Mouse (Mus musculus): ENCODE data around the gene D130043K22Rik. TPM values are rescaled to one million over a fixed set of nuclear protein-coding genes. Genes with fewer than 3 reads are reported as not detected.
"Not testable (repeated sequence)": the region's sequence is repeated elsewhere in the genome, so short reads cannot be mapped to it uniquely, and the experiment has no call there.

D130043K22Rik gene
- polyA plus RNA-seq, 1 experiment from 2014 or later, result 8.2 TPM

DNA sequence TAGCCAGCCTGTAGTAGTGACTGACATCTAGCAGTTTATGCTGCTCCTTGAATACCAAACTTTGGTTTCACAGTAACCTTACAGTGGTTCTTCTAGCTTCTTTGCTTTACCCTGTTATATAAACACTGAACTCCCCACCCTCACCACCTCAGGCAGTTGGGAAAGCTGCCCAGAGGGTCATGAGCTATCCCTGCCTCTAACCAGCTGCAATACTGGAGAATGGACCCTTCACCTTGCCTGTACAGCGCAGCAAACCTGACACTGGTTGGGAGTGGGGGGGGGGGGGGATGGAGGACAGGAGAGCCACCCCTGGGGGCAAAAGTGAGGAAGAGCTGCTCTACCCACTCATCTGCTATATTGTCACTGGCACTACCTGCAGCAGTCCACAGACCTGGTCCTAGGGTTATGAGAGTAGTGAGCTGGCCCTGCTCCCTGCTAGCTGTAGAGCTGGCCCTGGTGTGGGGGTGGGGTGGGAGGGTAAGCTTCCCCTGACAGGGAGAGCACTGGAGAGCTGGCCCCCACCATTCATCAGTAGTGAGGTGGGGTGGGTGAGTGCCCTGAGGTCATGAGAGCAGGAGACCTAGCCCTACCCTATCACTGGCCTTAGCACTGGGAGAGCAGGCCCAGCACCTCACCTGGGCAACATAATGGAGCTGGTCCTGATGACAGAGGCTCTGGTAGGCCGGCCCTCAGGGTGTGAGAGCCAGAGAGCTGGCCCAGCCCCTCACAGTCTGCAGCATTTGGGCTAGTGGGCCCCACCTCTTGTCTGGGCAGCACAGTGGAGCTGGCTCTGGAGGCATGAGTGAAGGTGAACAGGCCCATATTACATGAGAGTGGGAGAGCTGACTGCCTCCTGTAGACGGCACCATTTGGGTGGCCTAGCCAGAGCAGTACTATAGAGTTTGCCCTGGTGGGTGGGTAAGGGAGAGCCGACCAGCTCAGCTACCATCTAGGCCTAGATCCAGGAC is 28.5 kb upstream of the D130043K22Rik start:
- no peaks in the 10 kb centered on the region for H3K9me3 ChIP-seq
- no peaks in the 10 kb centered on the region for H3K27me3 ChIP-seq
- peak; percentile 77 for ATAC-seq (ENCODE audit: low FRiP score, low read depth)
- 68% methylated on average over 4 of the region's 4 CpGs for WGBS
- H3K36me3 ChIP-seq, result peaks cover 32% of the 10 kb centered on the region
- H3K9ac ChIP-seq, result no peak overlapping the region
- H3K4me1 ChIP-seq (replicated peaks), result no peaks in the 10 kb centered on the region
- H3K4me3 ChIP-seq, result no peak overlapping the region
- H3K4me2 ChIP-seq, result no peak overlapping the region
- H3K27ac ChIP-seq (replicated peaks), result no peak overlapping the region

DNA sequence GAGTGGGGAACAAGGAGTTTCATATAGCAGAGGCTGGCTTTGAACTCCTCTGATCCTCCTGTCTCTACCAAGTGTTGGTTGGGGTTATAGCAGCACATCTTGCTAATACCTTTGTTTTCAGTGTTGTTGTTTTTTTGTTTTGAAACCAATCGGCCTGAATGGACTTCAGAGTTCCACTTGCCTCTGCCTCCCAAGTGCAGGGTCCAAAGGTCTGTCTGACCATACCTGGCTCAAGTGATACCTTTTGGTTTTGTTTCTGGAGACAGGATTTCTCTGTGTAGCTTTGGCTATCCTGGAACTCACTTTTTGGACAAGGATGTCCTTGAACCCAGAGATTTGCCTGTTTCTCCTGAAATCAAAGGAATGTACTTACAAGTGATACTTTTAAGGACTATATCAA is 25.0 kb upstream of the D130043K22Rik start:
- Histone ChIP-seq H3K4me3 (no peak overlapping the region), H3K4me1 (replicated peaks) (no peaks in the 10 kb centered on the region), H3K9me3 (no peaks in the 10 kb centered on the region), H3K9ac (no peak overlapping the region), H3K4me2 (no peak overlapping the region), H3K36me3 (peaks cover 5% of the 10 kb centered on the region), H3K27me3 (no peaks in the 10 kb centered on the region), H3K27ac (replicated peaks) (no peak overlapping the region)
- no peak for ATAC-seq (ENCODE audit: low FRiP score, low read depth)
- 95% methylated on average over 1 of the region's 1 CpGs for WGBS

DNA sequence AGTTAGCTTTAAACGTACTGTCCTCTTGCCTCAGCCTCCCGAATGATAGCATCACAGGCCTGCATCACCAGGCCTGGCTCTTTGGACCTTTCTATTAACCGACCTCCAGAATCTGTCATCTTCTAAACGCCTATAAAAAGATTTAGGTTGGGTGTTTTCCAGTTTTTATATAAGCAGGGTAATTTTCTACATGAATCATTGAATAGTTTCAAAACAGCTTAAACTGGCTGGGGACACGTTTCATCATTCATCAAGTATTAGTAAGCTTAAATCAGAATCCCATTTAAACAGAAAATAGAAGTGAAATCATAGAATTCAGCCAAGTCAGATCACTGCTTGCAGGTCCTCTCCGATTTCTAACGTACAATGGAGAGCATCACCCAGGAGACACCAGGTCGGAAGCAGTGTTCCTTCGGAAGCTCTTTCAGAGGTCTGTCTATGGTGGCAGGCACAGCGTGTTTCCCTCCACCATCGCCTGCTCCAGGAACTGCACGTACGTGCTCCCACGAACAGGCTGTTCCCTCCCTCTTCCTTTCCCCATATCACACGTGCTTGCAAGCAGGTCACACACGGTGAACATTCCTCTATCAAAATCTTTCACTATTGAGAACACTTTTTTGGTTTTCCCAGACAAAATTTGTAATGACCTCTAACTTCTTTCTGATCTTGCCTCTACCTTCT is 22.1 kb upstream of the D130043K22Rik start:
- no peak overlapping the region for H3K4me3 ChIP-seq
- ATAC-seq (ENCODE audit: low FRiP score, low read depth), result no peak
- no peaks in the 10 kb centered on the region for H3K27me3 ChIP-seq
- H3K36me3 ChIP-seq, result no peaks in the 10 kb centered on the region
- no peaks in the 10 kb centered on the region for H3K9me3 ChIP-seq
- no peak overlapping the region for H3K4me2 ChIP-seq
- WGBS, result 87% methylated on average over 16 of the region's 16 CpGs
- H3K4me1 ChIP-seq (replicated peaks), result no peaks in the 10 kb centered on the region
- H3K9ac ChIP-seq, result no peak overlapping the region
- H3K27ac ChIP-seq (replicated peaks), result no peak overlapping the region

DNA sequence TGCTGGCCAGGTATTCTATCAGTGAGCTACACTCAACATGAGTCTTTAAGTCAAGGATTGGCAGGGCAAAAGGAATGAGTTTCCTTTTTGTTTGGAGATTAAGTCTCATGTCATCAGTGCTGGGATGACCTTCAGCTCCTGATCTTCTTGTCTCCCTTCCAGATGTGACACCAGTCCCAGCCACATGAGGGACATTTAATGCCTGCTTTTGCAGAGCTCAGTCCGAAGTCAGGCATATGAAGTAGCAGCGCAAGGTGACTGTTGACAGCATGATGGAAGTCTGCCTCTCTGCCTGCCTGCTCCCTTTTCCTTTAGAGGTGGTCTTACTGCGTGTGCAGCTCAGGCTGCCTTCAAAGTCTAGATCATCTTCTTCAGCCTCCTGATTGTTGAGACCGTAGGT is 20.3 kb upstream of the D130043K22Rik start:
- Histone ChIP-seq H3K27me3 (no peaks in the 10 kb centered on the region), H3K4me1 (replicated peaks) (no peaks in the 10 kb centered on the region), H3K27ac (replicated peaks) (no peak overlapping the region), H3K9ac (no peak overlapping the region), H3K4me3 (no peak overlapping the region), H3K9me3 (no peaks in the 10 kb centered on the region), H3K36me3 (no peaks in the 10 kb centered on the region), H3K4me2 (no peak overlapping the region)
- WGBS, result 93% methylated on average over 4 of the region's 4 CpGs
- ATAC-seq (ENCODE audit: low FRiP score, low read depth), result no peak

DNA sequence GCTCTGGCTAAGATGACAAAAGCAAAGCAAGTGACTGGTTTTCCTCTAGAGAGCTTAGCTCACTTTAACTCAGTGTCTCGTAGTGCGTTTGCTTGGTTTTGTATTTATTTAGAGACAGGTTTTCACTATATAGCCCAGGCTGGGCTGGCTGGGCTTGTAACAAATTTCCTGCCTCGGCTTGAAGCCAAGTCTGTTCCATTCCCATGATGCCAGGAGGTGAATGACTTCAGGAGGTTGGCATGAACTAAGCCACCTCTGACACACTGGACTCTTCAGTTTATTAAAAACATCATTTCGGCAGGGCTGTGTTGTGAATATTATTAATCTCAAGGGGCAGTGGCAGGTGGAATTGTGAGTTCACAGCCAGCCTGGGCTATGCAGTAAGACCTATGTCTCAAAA is 19.3 kb upstream of the D130043K22Rik start:
- WGBS, result 93% methylated on average over 4 of the region's 4 CpGs
- no peak for ATAC-seq (ENCODE audit: low FRiP score, low read depth)
- no peaks in the 10 kb centered on the region for H3K27me3 ChIP-seq

DNA sequence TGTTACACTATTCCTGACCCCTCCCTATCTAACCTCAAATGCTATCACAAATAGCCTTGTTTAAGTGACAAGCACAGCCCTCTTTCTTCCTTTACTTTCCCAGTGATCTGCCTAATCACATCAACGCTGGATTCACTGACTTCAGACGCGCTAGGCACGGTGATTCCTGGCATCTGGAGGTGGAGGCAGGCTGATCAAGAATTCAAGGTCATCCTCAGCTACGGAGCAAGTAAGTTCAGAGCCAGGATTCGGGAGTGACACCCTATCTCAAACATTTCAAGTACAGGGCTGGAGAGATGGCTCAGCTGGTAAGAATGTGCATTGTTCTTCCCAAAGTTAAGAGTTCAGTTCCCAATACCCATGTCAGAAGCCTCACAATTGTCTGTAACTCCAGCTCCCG is 18.8 kb upstream of the D130043K22Rik start:
- no peaks in the 10 kb centered on the region for H3K36me3 ChIP-seq

More for the DNA sequence above, 19.3 kb upstream of the D130043K22Rik start:
- Histone ChIP-seq H3K9ac (no peak overlapping the region), H3K36me3 (no peaks in the 10 kb centered on the region), H3K4me2 (no peak overlapping the region), H3K4me1 (replicated peaks) (peaks cover 2% of the 10 kb centered on the region), H3K9me3 (no peaks in the 10 kb centered on the region), H3K27ac (replicated peaks) (no peak overlapping the region), H3K4me3 (no peak overlapping the region)

DNA sequence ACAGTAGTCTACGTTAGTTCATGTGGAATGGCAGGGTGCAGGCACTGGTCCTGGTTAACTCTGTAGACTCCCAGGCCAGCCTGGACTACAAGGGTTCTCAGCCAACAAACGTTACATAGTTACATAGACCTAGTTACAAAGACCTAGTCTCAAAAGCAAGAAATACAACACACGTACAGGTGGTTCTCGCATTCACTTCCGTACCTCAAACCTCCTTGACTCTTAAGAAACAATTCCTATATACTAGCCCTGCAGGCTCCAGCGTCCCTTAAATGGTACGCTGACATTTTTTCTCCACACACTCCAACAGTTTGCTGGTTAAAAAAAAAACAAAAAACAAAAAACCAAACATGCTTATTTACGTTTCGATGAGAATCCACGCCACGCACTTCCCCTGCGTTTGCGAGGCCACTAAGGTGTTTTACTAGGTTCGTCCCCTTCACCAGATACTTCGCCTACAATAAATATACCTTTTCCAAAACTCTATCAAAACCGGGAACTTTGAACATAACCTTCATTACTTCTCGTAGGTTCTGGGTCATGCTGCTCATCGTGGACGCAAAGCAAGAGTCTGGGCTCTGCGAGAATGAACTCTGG is 14.1 kb upstream of the D130043K22Rik start:
- Histone ChIP-seq H3K36me3 (no peaks in the 10 kb centered on the region), H3K27ac (replicated peaks) (peak overlapping the region; percentile 90), H3K9me3 (no peaks in the 10 kb centered on the region), H3K9ac (peak overlapping the region; percentile 48), H3K4me1 (replicated peaks) (peaks cover 31% of the 10 kb centered on the region), H3K4me3 (peak overlapping the region; percentile 91), H3K27me3 (no peaks in the 10 kb centered on the region), H3K4me2 (peak overlapping the region; percentile 78)
- 4% methylated on average over 20 of the region's 20 CpGs for WGBS
- no peak for ATAC-seq (ENCODE audit: low FRiP score, low read depth)

More for the DNA sequence above, 18.8 kb upstream of the D130043K22Rik start:
- no peak for ATAC-seq (ENCODE audit: low FRiP score, low read depth)
- no peak overlapping the region for H3K4me2 ChIP-seq
- WGBS, result 91% methylated on average over 7 of the region's 7 CpGs
- H3K27ac ChIP-seq (replicated peaks), result no peak overlapping the region
- H3K9ac ChIP-seq, result no peak overlapping the region
- no peaks in the 10 kb centered on the region for H3K9me3 ChIP-seq
- H3K4me1 ChIP-seq (replicated peaks), result peaks cover 4% of the 10 kb centered on the region
- no peaks in the 10 kb centered on the region for H3K27me3 ChIP-seq
- no peak overlapping the region for H3K4me3 ChIP-seq

DNA sequence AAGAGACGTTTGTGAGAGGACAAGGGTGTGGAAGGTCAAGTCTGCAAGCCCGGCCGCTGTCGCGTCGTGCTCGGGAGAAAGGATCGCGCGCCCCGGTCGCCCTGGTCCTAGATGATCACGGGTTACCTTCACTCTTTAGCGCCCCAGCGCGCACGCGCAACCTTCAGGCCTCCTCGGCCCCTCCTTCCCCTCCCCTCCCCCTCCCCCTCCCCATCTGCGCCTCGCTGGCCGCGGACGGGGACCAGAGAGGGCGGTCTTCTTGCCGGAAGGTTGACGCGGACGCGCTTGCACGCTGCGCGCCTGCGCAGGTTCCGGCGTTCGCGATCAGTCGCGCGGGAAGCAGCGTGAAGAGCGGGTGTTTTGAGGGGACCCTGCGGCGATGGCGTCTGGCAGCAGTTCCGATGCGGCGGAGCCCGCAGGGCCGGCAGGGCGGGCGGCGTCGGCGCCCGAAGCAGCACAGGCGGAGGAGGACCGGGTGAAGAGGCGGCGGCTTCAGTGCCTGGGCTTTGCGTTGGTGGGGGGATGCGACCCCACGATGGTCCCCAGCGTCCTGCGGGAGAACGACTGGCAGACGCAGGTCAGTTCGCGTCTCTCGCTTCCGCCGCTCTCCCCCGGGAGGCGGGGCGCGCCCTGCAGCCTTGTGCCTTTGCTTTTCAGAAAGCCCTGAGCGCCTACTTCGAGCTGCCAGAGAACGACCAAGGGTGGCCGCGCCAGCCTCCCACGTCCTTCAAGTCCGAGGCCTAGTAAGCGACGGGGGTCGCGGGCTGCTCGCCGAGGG is 13.4 kb upstream of the D130043K22Rik start, which contains the start of the genes Acot13 and Tdp2:
TSS of gene Acot13 (minus strand) at position 188 of the 778 bp plus-strand sequence.
TSS of gene Tdp2 (plus strand) at position 327 of the 778 bp plus-strand sequence.
- Histone ChIP-seq H3K4me3 (peak within 1 kb of the TSS; percentile 91), H3K36me3 (no peaks in the 10 kb centered on the region), H3K9ac (peak within 1 kb of the TSS; percentile 81), H3K4me1 (replicated peaks) (peaks cover 31% of the 10 kb centered on the region), H3K4me2 (peak within 1 kb of the TSS; percentile 78), H3K27ac (replicated peaks) (peak within 1 kb of the TSS; percentile 90), H3K27me3 (no peaks in the 10 kb centered on the region), H3K9me3 (no peaks in the 10 kb centered on the region)
- WGBS, result under 1% methylated on average over 88 of the region's 90 CpGs
- ATAC-seq (ENCODE audit: low FRiP score, low read depth), result peak; percentile 98

DNA sequence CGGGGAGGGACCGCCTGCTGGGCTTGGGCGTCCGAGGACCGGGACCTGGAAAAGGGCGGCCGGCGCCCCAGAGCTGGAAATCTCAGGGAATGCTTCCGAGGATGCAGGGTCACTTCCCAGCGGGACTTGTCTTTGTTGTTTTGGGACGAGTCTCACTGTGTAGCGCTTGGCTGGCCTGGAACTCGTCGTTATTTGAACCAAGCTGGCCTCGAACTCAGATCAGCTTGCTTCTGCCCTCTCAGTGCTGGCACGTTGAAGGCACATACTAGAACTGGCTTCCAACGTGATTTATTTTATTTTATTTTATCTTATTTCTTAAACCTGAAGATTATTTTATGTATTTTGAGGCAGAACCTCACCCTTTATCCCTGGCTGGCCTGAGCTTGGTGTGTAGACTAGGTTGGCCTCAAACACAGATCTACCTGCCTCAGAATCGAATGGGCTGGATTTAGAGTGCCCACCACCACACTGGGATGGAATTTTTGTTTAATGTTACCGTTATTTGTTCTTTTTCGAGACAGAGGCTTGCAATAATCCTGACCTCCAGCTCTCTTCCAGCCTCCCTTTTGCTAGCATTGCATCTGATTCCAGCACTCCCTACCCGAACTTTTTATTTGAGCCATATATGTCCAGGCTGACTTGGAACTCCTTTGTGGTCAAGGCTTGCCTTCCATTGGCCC is 12.7 kb upstream of the D130043K22Rik start:
- Histone ChIP-seq H3K4me3 (peak overlapping the region; percentile 91), H3K27me3 (no peaks in the 10 kb centered on the region), H3K9me3 (no peaks in the 10 kb centered on the region), H3K27ac (replicated peaks) (peak overlapping the region; percentile 90), H3K36me3 (no peaks in the 10 kb centered on the region), H3K4me1 (replicated peaks) (peaks cover 31% of the 10 kb centered on the region), H3K4me2 (peak overlapping the region; percentile 78), H3K9ac (peak overlapping the region; percentile 81)
- peak; percentile 24 for ATAC-seq (ENCODE audit: low FRiP score, low read depth)
- WGBS, result 6% methylated on average over 21 of the region's 21 CpGs

DNA sequence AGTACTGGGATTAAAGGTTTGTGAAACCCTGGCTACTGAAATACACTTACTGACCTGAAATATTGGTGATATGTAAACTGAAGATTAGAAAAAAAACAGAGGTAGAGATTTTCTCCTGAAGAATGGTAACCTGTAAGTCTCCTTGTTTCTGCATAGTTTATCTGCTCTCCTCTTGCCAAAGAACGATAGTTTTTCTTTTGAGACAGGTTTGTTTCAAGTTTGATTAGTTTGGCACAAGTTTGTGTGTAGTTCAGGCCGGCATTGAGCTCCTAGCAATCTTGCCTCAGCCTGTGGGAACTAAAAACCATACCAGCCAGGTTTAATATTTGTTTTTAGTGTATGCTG is 12.2 kb upstream of the D130043K22Rik start:
- Histone ChIP-seq H3K4me3 (peak overlapping the region; percentile 91), H3K27ac (replicated peaks) (no peak overlapping the region), H3K27me3 (no peaks in the 10 kb centered on the region), H3K9ac (peak overlapping the region; percentile 81), H3K36me3 (no peaks in the 10 kb centered on the region), H3K4me2 (peak overlapping the region; percentile 78), H3K9me3 (no peaks in the 10 kb centered on the region), H3K4me1 (replicated peaks) (peaks cover 31% of the 10 kb centered on the region)
- WGBS, result 65% methylated on average over 2 of the region's 2 CpGs
- no peak for ATAC-seq (ENCODE audit: low FRiP score, low read depth)

DNA sequence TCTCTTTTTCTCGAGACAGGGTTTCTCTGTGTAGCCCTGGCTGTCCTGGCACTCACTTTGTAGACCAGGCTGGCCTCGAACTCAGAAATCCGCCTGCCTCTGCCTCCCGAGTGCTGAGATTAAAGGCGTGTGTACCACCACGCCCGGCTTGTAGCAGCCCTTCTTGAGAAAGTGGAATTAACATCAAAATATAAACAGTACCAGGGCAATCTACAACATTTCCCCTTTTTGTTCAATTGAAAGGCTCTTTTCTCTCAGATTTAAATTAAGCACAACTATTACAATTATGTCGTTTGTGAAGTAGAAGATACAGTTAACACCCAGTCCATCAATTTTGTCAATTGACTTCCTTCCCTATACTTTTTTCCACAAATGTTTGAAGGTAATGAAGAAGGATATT is 7.2 kb upstream of the D130043K22Rik start:
- not testable (repeated sequence) for H3K9me3 ChIP-seq; H3K36me3 ChIP-seq; ATAC-seq (ENCODE audit: low FRiP score, low read depth); H3K27me3 ChIP-seq; H3K9ac ChIP-seq; H3K4me3 ChIP-seq; H3K4me2 ChIP-seq; H3K27ac ChIP-seq (replicated peaks)
- peaks cover 20% of the 10 kb centered on the region for H3K4me1 ChIP-seq (replicated peaks)
- 94% methylated on average over 8 of the region's 8 CpGs for WGBS

Measured in hindbrain, embryonic 15.5 days (tissue).